Mouse (Mus musculus): ENCODE results near the gene Galp. TPM values are rescaled to one million over a fixed set of nuclear protein-coding genes. Genes with fewer than 3 reads are reported as not detected.

Gene Galp
- not detected for polyA plus RNA-seq (2012; fragmentation: generic; extraction: Trizol)

DNA sequence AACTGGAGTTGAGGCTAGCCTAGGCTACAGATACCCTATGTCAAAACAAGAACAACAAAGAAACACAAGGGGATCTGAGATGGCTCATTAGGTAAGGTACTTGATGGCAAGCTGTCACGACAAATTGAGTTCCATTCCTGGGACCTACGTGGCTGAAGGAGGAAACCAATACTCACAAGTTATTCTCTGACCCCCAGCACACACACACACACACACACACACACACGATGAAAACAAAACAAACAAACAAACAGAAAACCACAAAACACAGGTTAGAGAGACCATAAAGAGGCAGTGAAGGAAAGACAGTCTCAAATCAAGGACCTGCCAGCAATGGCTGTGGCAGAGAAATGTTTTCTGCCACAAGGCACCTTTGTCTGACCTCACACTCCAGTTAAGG is at the start of gene Galp:
Galp (plus strand) TSS at position 301 of the 400 bp plus-strand sequence.

DNA sequence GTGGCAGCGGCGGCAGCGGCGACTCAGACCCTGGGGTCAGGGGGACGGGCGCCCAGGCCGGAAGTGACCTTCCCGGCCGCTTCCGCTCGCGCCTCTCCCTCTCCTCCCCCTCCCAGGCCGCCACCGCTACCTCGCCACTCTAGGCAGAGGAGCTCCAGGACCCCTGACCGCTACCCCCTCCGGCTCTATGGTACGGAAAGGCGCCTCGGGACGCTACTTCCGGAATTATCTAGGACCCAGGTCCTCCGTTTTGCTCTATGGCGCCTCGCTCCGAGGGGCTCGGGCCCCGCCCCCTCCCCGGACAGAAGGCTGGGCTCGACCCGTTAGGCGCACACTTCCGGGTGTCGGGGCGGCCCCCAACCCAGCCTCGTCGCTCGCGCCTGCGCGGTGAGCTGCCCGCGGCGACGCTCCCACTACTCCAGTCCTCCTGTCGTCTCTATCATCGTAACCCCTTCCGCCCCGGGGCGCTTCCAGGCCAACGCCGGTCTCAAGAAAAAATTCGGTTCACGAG is 40.9 kb upstream of the Galp start, which contains the start of gene Zfp787:
Zfp787 (minus strand) TSS at position 97 of the 511 bp plus-strand sequence.

DNA sequence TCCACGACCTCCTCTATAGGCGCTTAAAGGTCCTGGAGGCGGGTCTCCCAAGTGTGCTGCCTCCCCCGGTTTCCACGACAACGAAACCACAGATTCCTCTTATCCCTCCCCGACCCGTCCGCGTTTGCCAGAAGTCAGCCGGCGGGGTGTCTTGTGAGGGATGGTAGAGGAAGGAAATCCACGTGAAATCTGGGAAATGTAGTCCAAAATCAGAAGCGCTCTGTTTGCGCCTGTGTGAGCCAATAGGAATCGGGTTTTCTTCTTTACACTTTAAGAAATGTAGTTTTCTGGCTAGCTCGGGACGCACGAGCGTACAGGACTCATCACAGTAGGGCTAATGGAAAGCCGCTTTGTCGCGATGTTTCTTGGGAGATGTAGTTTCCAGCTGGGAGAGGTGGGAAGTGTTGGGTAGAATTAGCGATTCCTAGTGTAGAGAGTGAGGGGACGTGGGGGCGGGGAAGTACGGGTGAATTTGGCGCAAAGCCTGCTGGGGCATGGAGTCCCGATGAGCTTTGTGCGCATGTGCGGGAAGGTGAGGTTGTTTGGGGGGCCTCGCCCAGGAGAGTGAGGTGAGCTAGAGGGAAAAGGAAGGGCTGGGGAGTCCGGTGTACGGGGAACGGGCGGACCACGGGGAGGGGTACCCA is 24.8 kb upstream of the Galp start, which contains the start of gene Zfp444:
Zfp444 (plus strand) TSS at position 221 of the 644 bp plus-strand sequence.

DNA sequence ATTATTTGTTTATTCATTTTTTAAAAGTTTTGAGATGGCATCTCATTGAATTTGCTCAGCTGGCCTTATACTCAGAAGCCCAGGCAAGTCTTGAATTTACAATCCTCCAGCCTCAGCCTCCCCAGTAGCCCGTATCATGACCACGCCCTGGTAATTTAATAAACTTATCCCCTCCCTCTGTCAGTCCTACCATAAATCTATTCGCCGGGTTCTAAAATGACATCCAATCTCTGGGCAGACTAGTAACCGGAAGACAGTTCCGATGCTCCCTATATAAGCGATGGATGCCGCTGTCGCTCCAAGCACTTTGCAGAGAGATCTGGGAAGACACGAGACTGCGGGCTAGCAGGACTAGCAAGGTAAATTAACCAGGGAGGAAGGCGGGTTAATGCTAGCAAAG is 25.1 kb downstream of the Galp start, which contains the start of gene Zscan5b:
Zscan5b (plus strand) TSS at position 301 of the 400 bp plus-strand sequence.

DNA sequence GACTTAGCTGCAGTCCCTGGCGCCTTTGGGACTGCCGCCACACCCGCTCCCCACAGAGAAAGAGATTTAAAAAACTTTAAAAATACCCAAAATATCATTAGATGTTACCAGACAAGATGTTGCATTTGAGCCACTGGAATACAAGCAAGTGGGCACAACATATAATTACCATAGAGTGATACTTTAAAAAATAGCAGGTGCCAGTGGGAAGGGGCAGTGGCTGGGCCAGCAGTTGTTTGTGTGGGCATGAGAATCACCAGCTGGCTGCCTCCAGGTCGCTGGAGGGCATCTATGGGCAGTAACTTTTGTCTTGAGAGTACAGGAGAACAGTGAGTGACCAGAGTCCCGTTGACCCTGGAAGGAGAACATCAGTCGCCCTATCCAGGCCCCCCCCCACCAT is 55.5 kb downstream of the Galp start, which contains the start of gene Epp13:
Epp13 (plus strand) TSS at position 301 of the 400 bp plus-strand sequence.

Other genes with a start within 250 kb of the Galp start
- not detected for gene Vmn1r65, start 186.1 kb upstream of the Galp start, polyA plus RNA-seq (2012; fragmentation: generic; extraction: Trizol)
- not detected for gene Nlrp4c, start 151.9 kb upstream of the Galp start, polyA plus RNA-seq (2012; fragmentation: generic; extraction: Trizol)
- gene Zfp787, start 41.1 kb upstream of the Galp start, polyA plus RNA-seq (2012; fragmentation: generic; extraction: Trizol): 10 to 100 TPM; 26.5 to 32.4 TPM
- gene Zfp444, start 24.9 kb upstream of the Galp start, polyA plus RNA-seq (2012; fragmentation: generic; extraction: Trizol): 10 to 100 TPM; 34.7 to 36.0 TPM
- gene Zscan5b, start 25.2 kb downstream of the Galp start, polyA plus RNA-seq (2012; fragmentation: generic; extraction: Trizol): not detected
- not detected for gene Epp13, start 55.6 kb downstream of the Galp start, polyA plus RNA-seq (2012; fragmentation: generic; extraction: Trizol)
- gene Zfp667, start 89.5 kb downstream of the Galp start, polyA plus RNA-seq (2012; fragmentation: generic; extraction: Trizol): 1 to 10 TPM in 1 of 2 experiments, under 1 TPM in 1; 0.18 to 1.0 TPM
- under 1 TPM in 1 of 2 experiments, not detected in 1; 0.04 TPM for gene Zfp583, start 134.2 kb downstream of the Galp start, polyA plus RNA-seq (2012; fragmentation: generic; extraction: Trizol)
- not detected for gene Gm3854, start 146.7 kb downstream of the Galp start, polyA plus RNA-seq (2012; fragmentation: generic; extraction: Trizol)
- under 1 TPM; 0.05 to 0.53 TPM for gene Zfp78, start 166.2 kb downstream of the Galp start, polyA plus RNA-seq (2012; fragmentation: generic; extraction: Trizol)
- gene Zfp28, start 186.2 kb downstream of the Galp start, polyA plus RNA-seq (2012; fragmentation: generic; extraction: Trizol): 1 to 10 TPM in 1 of 2 experiments, under 1 TPM in 1; 0.37 to 4.0 TPM
- under 1 TPM in 1 of 2 experiments, not detected in 1; 0.06 TPM for gene Smim17, start 201.6 kb downstream of the Galp start, polyA plus RNA-seq (2012; fragmentation: generic; extraction: Trizol)
- under 1 TPM in 1 of 2 experiments, not detected in 1; 0.01 TPM for gene Gm20715, start 213.2 kb downstream of the Galp start, polyA plus RNA-seq (2012; fragmentation: generic; extraction: Trizol)
- gene Olfr1344, start 241.6 kb downstream of the Galp start, polyA plus RNA-seq (2012; fragmentation: generic; extraction: Trizol): not detected

Data from C3H10T1/2 (cell line).